ENCODE assay signal across 14 mouse cellular contexts in genomic region chr15:49066367-49066766, GRCm38 (mm10).
"Had no signal": no experiment of that assay in that cellular context is flagged by ENCODE, and none has a peak within 500 bp of the region (broad histone marks: within the 10 kb centered on the region; RNA-seq: fewer than 3 reads in every experiment).

No protein-coding gene starts in this region.

- H3K4me1 ChIP-seq: heart, embryonic 10.5 days; heart, embryonic 12.5 days; hindbrain, embryonic 10.5 days; hindbrain, embryonic 12.5 days; intestine, embryonic 15.5 days; limb, embryonic 10.5 days; limb, embryonic 12.5 days had no signal

- H3K27me3 ChIP-seq: heart, embryonic 12.5 days; hindbrain, embryonic 12.5 days; intestine, embryonic 15.5 days; limb, embryonic 12.5 days had no signal

- H3K4me2 ChIP-seq: heart, embryonic 12.5 days; hindbrain, embryonic 12.5 days; hindbrain, embryonic 14.5 days; intestine, embryonic 15.5 days; limb, embryonic 12.5 days had no signal

- ATAC-seq: forebrain, embryonic 16.5 days; inflammation-experienced regulatory T-cells, adult 6 months; intestine, postnatal 0 days had no signal

- H3K4me3 ChIP-seq: gastrocnemius, adult 2 months; heart, embryonic 10.5 days; heart, embryonic 12.5 days; hindbrain, embryonic 10.5 days; hindbrain, embryonic 12.5 days; intestine, embryonic 15.5 days; layer of hippocampus, adult 2 months; left cerebral cortex, adult 2 months; limb, embryonic 10.5 days; limb, embryonic 12.5 days had no signal

- H3K27ac ChIP-seq: gastrocnemius, adult 2 months; heart, embryonic 10.5 days; hindbrain, embryonic 10.5 days; hindbrain, embryonic 12.5 days; hindbrain, embryonic 14.5 days; intestine, embryonic 15.5 days; layer of hippocampus, adult 2 months; left cerebral cortex, adult 2 months; limb, embryonic 10.5 days; limb, embryonic 12.5 days had no signal

- H3K36me3 ChIP-seq: heart, embryonic 10.5 days; heart, embryonic 12.5 days; hindbrain, embryonic 10.5 days; hindbrain, embryonic 12.5 days; intestine, embryonic 15.5 days; limb, embryonic 10.5 days; limb, embryonic 12.5 days had no signal

- H3K9ac ChIP-seq: heart, embryonic 12.5 days; hindbrain, embryonic 12.5 days; hindbrain, embryonic 14.5 days; intestine, embryonic 15.5 days; limb, embryonic 12.5 days had no signal

- H3K9me3 ChIP-seq: heart, embryonic 10.5 days; heart, embryonic 12.5 days; hindbrain, embryonic 10.5 days; hindbrain, embryonic 12.5 days; intestine, embryonic 15.5 days; limb, embryonic 10.5 days; limb, embryonic 12.5 days had no signal
